Mouse (Mus musculus) retina, adult 2 months (tissue): ENCODE results near the gene Kbtbd8.

Source experiments
- DNase-seq: peaks from one replicate; pipeline ENCODE4 v3.0.0-alpha.2; 2012; ENCODE audit warnings: low read depth, low spot score

Kbtbd8 gene

GRCm38 (mm10) chr6:95174311-95175143 lies 57.5 kb downstream of the Kbtbd8 start:
- no peak for DNase-seq
